Mouse (Mus musculus): ENCODE data around the gene Inpp5k. TPM values are rescaled to one million over a fixed set of nuclear protein-coding genes. Genes with fewer than 3 reads are reported as not detected.
"Not testable (repeated sequence)": the region's sequence is repeated elsewhere in the genome, so short reads cannot be mapped to it uniquely, and the experiment has no call there.

Gene Inpp5k
- polyA plus RNA-seq, 1 experiment from 2014 or later = 55.5 TPM

- Histone ChIP-seq H3K9ac (ENCODE audit: low read length) (no peak overlapping the region), H3K9me3 (replicated peaks; ENCODE audit: control insufficient read depth, low read length) (no peaks in the 10 kb centered on the region), H3K36me3 (ENCODE audit: control insufficient read depth, insufficient read depth, low read length) (peaks cover 39% of the 10 kb centered on the region), H3K27ac (ENCODE audit: low read depth, low read length) (no peak overlapping the region), H3K4me3 (ENCODE audit: low read depth, low read length) (no peak overlapping the region), H3K4me1 (ENCODE audit: control insufficient read depth, insufficient read depth, low read length) (peaks cover 9% of the 10 kb centered on the region), H3K27me3 (replicated peaks; ENCODE audit: control insufficient read depth, insufficient read depth, low read length) (no peaks in the 10 kb centered on the region), H3K4me2 (ENCODE audit: low read length) (no peak overlapping the region)
- 84% methylated on average over 5 of the region's 5 CpGs for WGBS
- ATAC-seq = no peak
- DNase-seq (ENCODE audit: low spot score) = no peak
These were observed 38.2 kb upstream of the Inpp5k start for GRCm38 (mm10) chr11:75592612-75593011.

- Histone ChIP-seq H3K9me3 (replicated peaks; ENCODE audit: control insufficient read depth, low read length) (no peaks in the 10 kb centered on the region), H3K4me2 (ENCODE audit: low read length) (no peak overlapping the region), H3K27me3 (replicated peaks; ENCODE audit: control insufficient read depth, insufficient read depth, low read length) (no peaks in the 10 kb centered on the region), H3K9ac (ENCODE audit: low read length) (no peak overlapping the region), H3K4me1 (ENCODE audit: control insufficient read depth, insufficient read depth, low read length) (peaks cover under 1% of the 10 kb centered on the region; the same call in 1 of the 2 replicates), H3K27ac (ENCODE audit: low read depth, low read length) (no peak overlapping the region), H3K4me3 (ENCODE audit: low read depth, low read length) (no peak overlapping the region), H3K36me3 (ENCODE audit: control insufficient read depth, insufficient read depth, low read length) (peaks cover 55% of the 10 kb centered on the region)
- no peak for ATAC-seq
- WGBS = 90% methylated on average over 9 of the region's 9 CpGs
- no peak for DNase-seq (ENCODE audit: low spot score)
These were observed 36.4 kb upstream of the Inpp5k start for GRCm38 (mm10) chr11:75594431-75594830.

- H3K36me3 ChIP-seq (ENCODE audit: control insufficient read depth, insufficient read depth, low read length) = peaks cover 61% of the 10 kb centered on the region
- ATAC-seq (no peak), DNase-seq (ENCODE audit: low spot score) (no peak)
- no peak overlapping the region for H3K9ac ChIP-seq (ENCODE audit: low read length)
- 57% methylated on average over 2 of the region's 2 CpGs for WGBS
- no peak overlapping the region for H3K27ac ChIP-seq (ENCODE audit: low read depth, low read length)
- no peak overlapping the region for H3K4me3 ChIP-seq (ENCODE audit: low read depth, low read length)
- H3K4me2 ChIP-seq (ENCODE audit: low read length) = no peak overlapping the region
- H3K4me1 ChIP-seq (ENCODE audit: control insufficient read depth, insufficient read depth, low read length) = no peaks in the 10 kb centered on the region
- H3K27me3 ChIP-seq (replicated peaks; ENCODE audit: control insufficient read depth, insufficient read depth, low read length) = no peaks in the 10 kb centered on the region
- H3K9me3 ChIP-seq (replicated peaks; ENCODE audit: control insufficient read depth, low read length) = no peaks in the 10 kb centered on the region
These were observed 35.4 kb upstream of the Inpp5k start for GRCm38 (mm10) chr11:75595404-75595803.

GRCm38 (mm10) chr11:75595816-75596215 lies 35.0 kb upstream of the Inpp5k start:
- no peak for ATAC-seq
- no peaks in the 10 kb centered on the region for H3K9me3 ChIP-seq (replicated peaks; ENCODE audit: control insufficient read depth, low read length)
- no peak overlapping the region for H3K4me3 ChIP-seq (ENCODE audit: low read depth, low read length)
- 58% methylated on average over 7 of the region's 7 CpGs for WGBS
- H3K4me1 ChIP-seq (ENCODE audit: control insufficient read depth, insufficient read depth, low read length) = no peaks in the 10 kb centered on the region
- H3K9ac ChIP-seq (ENCODE audit: low read length) = no peak overlapping the region
- H3K27ac ChIP-seq (ENCODE audit: low read depth, low read length) = no peak overlapping the region
- no peak for DNase-seq (ENCODE audit: low spot score)
- H3K27me3 ChIP-seq (replicated peaks; ENCODE audit: control insufficient read depth, insufficient read depth, low read length) = no peaks in the 10 kb centered on the region
- H3K4me2 ChIP-seq (ENCODE audit: low read length) = no peak overlapping the region
- peaks cover 65% of the 10 kb centered on the region for H3K36me3 ChIP-seq (ENCODE audit: control insufficient read depth, insufficient read depth, low read length)

GRCm38 (mm10) chr11:75596726-75597255 lies 34.0 kb upstream of the Inpp5k start:
- no peaks in the 10 kb centered on the region for H3K9me3 ChIP-seq (replicated peaks; ENCODE audit: control insufficient read depth, low read length)
- no peaks in the 10 kb centered on the region for H3K4me1 ChIP-seq (ENCODE audit: control insufficient read depth, insufficient read depth, low read length)
- no peak overlapping the region for H3K27ac ChIP-seq (ENCODE audit: low read depth, low read length)
- no peaks in the 10 kb centered on the region for H3K27me3 ChIP-seq (replicated peaks; ENCODE audit: control insufficient read depth, insufficient read depth, low read length)
- H3K9ac ChIP-seq (ENCODE audit: low read length) = no peak overlapping the region
- no peak overlapping the region for H3K4me3 ChIP-seq (ENCODE audit: low read depth, low read length)
- peaks cover 72% of the 10 kb centered on the region for H3K36me3 ChIP-seq (ENCODE audit: control insufficient read depth, insufficient read depth, low read length)
- WGBS = 96% methylated on average over 3 of the region's 3 CpGs
- DNase-seq (ENCODE audit: low spot score) (no peak), ATAC-seq (no peak)
- H3K4me2 ChIP-seq (ENCODE audit: low read length) = no peak overlapping the region

- H3K36me3 ChIP-seq (ENCODE audit: control insufficient read depth, insufficient read depth, low read length) = peaks cover 74% of the 10 kb centered on the region
- H3K27ac ChIP-seq (ENCODE audit: low read depth, low read length) = no peak overlapping the region
- no peak overlapping the region for H3K4me2 ChIP-seq (ENCODE audit: low read length)
- H3K9ac ChIP-seq (ENCODE audit: low read length) = no peak overlapping the region
- no peaks in the 10 kb centered on the region for H3K27me3 ChIP-seq (replicated peaks; ENCODE audit: control insufficient read depth, insufficient read depth, low read length)
- ATAC-seq (no peak), DNase-seq (ENCODE audit: low spot score) (no peak)
- H3K9me3 ChIP-seq (replicated peaks; ENCODE audit: control insufficient read depth, low read length) = no peaks in the 10 kb centered on the region
- no peak overlapping the region for H3K4me3 ChIP-seq (ENCODE audit: low read depth, low read length)
- no peaks in the 10 kb centered on the region for H3K4me1 ChIP-seq (ENCODE audit: control insufficient read depth, insufficient read depth, low read length)
- 93% methylated on average over 6 of the region's 6 CpGs for WGBS
These were observed 32.8 kb upstream of the Inpp5k start for GRCm38 (mm10) chr11:75598004-75598403.

- not testable (repeated sequence) for H3K4me3 ChIP-seq (ENCODE audit: low read depth, low read length); H3K27me3 ChIP-seq (replicated peaks; ENCODE audit: control insufficient read depth, insufficient read depth, low read length); ATAC-seq; DNase-seq (ENCODE audit: low spot score); H3K4me1 ChIP-seq (ENCODE audit: control insufficient read depth, insufficient read depth, low read length); H3K9me3 ChIP-seq (replicated peaks; ENCODE audit: control insufficient read depth, low read length); H3K4me2 ChIP-seq (ENCODE audit: low read length); H3K27ac ChIP-seq (ENCODE audit: low read depth, low read length); H3K9ac ChIP-seq (ENCODE audit: low read length)
- 93% methylated on average over 15 of the region's 17 CpGs for WGBS
- H3K36me3 ChIP-seq (ENCODE audit: control insufficient read depth, insufficient read depth, low read length) = peaks cover 84% of the 10 kb centered on the region
These were observed 31.0 kb upstream of the Inpp5k start for GRCm38 (mm10) chr11:75599802-75600201.

- no peak overlapping the region for H3K4me3 ChIP-seq (ENCODE audit: low read depth, low read length)
- no peak overlapping the region for H3K27ac ChIP-seq (ENCODE audit: low read depth, low read length)
- H3K4me2 ChIP-seq (ENCODE audit: low read length) = no peak overlapping the region
- DNase-seq (ENCODE audit: low spot score) = no peak
- H3K9ac ChIP-seq (ENCODE audit: low read length) = no peak overlapping the region
- peaks cover 83% of the 10 kb centered on the region for H3K36me3 ChIP-seq (ENCODE audit: control insufficient read depth, insufficient read depth, low read length)
- no peaks in the 10 kb centered on the region for H3K4me1 ChIP-seq (ENCODE audit: control insufficient read depth, insufficient read depth, low read length)
- ATAC-seq = no peak
- no peaks in the 10 kb centered on the region for H3K27me3 ChIP-seq (replicated peaks; ENCODE audit: control insufficient read depth, insufficient read depth, low read length)
- 92% methylated on average over 5 of the region's 5 CpGs for WGBS
- H3K9me3 ChIP-seq (replicated peaks; ENCODE audit: control insufficient read depth, low read length) = no peaks in the 10 kb centered on the region
These were observed 26.0 kb upstream of the Inpp5k start for GRCm38 (mm10) chr11:75604826-75605225.

GRCm38 (mm10) chr11:75605318-75605717 lies 25.5 kb upstream of the Inpp5k start:
- Histone ChIP-seq H3K9ac (ENCODE audit: low read length) (no peak overlapping the region), H3K4me1 (ENCODE audit: control insufficient read depth, insufficient read depth, low read length) (no peaks in the 10 kb centered on the region), H3K4me3 (ENCODE audit: low read depth, low read length) (no peak overlapping the region), H3K27me3 (replicated peaks; ENCODE audit: control insufficient read depth, insufficient read depth, low read length) (no peaks in the 10 kb centered on the region), H3K36me3 (ENCODE audit: control insufficient read depth, insufficient read depth, low read length) (peaks cover 83% of the 10 kb centered on the region), H3K27ac (ENCODE audit: low read depth, low read length) (no peak overlapping the region), H3K9me3 (replicated peaks; ENCODE audit: control insufficient read depth, low read length) (no peaks in the 10 kb centered on the region), H3K4me2 (ENCODE audit: low read length) (no peak overlapping the region)
- DNase-seq (ENCODE audit: low spot score) = no peak
- WGBS = 76% methylated on average over 1 of the region's 1 CpGs
- ATAC-seq = no peak
